Mouse (Mus musculus): Measurements from ENCODE around the gene Gm20388.

The Gm20388 gene

DNA sequence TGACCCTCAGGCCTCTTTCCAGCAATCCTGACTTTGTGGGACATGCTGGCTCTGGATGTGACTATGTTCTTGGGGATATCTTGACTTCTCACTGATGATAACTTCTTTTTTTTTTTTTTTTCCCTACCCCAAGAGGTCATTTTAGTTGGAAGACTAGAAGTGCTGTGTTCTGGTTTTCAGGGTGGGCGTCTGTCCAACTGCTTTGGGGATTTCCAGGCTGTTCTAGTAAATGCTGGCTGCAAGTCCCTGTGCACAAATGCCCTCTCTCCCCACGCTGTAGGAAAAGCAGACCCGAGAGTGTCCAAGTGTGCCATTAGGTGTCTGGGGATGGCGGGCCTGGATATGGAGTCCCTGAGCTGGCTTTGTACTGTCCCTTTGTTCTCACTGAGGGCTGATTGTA, 828.1 kb downstream of the Gm20388 start:
- no peak for DNase-seq (ENCODE audit: low read depth, low spot score)

DNA sequence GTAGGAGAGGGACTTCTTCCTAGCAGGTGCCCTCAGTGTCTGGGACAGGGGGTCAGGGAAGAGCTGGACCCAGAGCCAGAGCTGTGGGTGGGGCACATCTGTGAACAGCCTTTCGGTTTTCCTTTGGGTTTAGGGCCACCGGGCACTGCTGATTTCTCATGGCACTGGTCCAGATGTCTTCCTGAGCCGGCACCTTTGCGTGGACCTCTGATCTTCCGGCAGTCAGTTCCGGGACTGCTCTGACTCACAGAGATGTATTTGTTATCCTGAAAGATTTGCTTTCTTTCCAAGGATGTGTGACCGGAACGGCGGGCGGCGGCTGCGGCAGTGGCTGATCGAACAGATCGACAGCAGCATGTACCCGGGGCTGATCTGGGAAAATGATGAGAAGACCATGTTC, 828.9 kb downstream of the Gm20388 start:
- DNase-seq (ENCODE audit: low read depth, low spot score) = no peak

DNA sequence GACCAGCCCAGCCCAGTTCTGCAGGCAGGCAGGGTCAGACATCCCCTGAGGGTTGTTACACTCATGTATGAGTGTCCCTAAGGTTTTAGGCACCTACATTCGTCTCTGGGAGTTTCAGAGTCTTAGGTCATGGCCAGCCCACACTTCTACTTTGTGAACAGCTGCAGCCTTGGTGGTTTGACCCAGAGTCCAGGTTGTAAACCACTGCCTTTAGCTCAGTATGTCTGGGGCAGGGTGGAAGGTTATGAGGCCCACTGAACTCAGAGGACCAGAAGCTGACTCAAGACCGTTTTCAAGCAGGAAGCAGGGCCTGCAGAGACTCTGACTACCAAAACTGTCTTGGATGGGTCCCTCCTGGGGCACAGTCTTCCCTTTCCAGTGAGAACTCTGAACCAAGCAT, 829.9 kb downstream of the Gm20388 start:
- no peak for DNase-seq (ENCODE audit: low read depth, low spot score)

DNA sequence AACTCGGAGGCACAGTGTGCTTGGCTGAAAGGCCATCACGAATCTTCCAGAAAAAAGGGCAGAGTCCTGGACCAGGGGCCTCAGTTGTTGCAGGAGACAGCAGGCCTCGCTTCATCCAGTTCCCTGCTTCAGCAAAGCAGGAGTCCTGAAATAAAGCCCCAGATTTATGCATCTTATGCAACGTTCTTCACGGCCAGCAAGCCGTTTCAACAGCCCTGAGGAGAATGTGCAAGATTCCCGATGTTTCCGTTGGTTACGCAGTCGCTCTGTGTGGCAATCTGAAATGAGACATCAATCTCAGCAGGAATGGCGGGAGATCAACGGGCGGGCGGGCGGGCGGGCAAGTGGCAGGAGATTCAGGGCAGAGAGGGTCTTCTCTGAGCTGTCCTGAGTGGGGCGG, 830.4 kb downstream of the Gm20388 start:
- peak; percentile 33 for DNase-seq (ENCODE audit: low read depth, low spot score)

DNA sequence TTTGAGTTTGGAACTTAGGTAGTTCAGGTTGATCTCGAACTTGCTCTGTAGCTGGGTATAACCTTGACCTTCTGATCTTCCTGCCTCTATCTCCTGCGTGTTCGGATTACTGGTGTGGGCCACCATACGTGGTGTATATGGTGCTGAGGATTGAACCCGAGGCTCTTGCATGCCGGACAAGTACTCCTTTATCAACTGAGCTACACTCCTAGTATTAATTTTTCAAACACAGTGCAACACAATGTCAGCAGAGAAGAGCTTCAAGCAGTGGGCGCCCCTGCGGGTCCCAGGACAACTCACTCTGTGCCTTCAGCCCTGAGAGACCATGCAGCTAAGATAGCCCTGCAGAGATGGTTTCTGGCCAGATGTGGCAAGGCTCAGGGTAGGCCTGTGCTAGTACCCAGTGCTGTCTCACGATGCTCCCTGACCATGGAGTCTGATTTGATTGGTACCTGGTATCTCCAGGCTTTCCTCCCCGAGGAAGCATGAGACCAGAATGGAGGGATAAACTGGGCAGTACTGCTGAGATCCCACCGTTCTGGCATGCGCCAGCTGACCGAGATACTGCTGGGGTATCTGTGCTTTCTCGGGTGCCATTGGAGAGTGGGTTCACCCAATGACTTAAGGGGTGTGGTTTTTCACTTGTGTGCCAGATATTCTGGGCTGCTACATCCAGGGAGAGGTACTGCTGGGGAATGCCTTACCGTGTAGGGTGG, 831.3 kb downstream of the Gm20388 start:
- no peak for DNase-seq (ENCODE audit: low read depth, low spot score)

DNA sequence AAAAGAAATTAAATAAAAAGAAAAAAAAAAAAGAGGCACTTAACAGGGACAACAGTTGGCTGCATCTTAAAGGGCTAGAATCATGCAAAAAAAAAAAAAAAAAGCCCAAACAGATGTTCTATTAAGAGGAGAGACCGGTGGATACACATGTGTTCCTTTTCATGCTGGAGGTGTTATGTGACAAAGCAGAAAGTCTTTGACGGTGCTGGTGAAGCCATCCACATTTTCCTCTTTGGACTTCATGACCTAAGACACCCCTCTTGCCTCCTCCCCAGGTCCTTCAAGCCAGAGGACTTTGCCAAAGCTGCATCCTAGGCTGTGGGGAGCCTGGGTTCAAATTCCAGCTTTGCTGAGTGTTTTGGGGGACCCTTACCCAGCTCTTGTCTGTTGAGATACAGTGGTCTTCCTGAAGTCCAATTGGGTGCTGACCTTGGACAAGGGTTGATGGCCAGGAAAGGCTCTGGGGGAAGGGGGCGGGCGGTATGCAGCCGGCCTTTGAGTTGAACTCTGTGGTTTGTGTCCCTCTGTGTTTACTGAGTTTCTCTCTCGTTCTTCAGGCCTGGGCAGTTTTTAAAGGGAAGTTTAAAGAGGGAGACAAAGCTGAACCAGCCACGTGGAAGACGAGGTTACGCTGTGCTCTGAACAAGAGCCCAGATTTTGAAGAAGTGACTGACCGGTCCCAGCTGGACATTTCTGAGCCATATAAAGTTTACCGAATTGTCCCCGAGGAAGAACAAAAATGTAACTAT, 832.7 kb downstream of the Gm20388 start:
- DNase-seq (ENCODE audit: low read depth, low spot score) = peak; percentile 36

DNA sequence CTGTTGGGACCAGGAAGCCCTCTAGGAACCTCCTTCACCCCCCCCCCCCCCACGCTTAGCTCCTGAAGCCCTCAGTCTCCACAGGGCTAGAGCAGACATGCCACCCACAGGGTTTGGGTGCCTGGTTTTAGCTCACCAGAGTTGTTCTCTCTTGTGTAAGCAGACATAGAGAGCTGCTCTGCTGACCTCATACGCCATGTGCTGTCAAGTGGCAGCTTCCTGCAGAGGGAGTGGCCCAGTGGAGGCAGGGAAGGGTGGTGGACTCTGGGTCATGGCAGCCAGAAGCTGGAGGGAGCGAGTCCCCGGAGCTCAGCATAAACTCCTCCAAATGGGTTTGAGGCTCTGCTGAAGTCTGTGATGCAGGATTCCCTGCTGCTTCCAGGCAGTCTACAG, 833.3 kb downstream of the Gm20388 start:
- no peak for DNase-seq (ENCODE audit: low read depth, low spot score)

DNA sequence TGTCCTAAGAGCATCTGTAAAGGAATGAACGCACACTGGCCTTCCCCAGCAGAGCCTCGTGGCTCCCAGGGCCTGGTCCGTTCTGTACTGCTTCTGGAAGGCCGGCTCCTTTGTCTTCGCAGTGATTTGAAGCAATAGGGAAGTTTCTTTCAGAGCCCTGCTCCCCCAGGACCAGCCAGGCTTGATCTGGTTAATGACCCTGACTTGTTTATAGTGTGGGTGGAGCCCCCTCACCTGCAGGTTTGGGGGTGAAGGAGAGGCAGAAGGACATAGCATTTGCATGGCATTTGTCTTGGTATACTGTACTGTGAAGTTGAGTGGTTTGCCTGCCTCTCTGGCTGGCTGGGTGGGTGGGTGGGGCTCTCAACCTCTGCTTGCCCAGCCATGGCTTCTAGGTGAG, 833.8 kb downstream of the Gm20388 start:
- no peak for DNase-seq (ENCODE audit: low read depth, low spot score)

DNA sequence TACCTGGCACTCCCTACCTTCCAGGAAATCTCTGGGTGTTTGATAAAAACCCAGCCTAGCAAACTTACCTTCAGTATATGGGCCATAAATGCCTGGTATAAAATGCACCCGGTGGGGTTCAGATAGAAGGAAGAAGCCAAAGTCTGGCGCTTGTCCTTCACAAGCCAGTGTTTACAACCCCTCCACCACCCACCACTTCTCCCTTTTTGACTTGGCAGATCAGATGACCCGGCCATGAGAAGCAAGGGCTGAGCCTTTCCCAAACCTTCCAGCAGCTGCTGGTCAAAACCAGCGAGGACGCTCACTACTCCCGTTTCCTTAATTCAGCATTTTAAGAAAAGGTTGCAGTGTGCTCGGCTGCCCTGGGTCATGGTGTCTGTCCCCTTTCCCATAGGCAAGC, 834.6 kb downstream of the Gm20388 start:
- peak; percentile 20 for DNase-seq (ENCODE audit: low read depth, low spot score)

DNA sequence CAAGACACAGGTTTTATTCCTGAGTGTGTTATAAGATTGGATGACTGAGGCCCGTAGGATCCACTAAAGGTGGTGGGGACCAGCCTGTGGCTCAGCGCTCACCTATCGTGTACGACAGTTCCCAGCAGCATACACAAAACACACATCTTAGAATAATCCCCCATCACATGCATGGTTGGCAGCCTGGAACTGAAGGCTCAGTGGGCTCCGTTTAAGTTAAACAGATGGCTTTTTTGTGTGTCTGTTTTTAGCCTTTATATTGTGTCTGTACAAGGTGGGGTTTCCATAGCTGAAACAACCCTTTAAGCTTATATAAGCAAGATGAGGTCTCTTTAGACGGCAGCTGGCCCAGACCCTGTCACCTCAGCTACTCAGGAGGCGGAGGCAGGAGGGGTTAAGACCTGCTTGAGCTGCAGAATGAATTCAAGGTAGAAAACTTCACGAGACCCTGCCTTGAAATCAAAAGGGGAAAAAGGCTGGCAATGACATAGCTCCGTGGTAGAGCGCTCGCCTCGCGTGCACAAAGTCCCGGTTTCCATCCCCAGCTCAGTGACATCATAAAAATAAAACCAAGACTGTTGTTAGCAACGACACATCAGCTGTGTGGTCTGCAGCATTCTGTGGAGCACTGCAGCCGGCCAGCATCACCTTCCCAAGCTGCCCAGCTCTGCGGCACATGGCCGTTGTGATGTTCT, 835.5 kb downstream of the Gm20388 start:
- no peak for DNase-seq (ENCODE audit: low read depth, low spot score)

DNA sequence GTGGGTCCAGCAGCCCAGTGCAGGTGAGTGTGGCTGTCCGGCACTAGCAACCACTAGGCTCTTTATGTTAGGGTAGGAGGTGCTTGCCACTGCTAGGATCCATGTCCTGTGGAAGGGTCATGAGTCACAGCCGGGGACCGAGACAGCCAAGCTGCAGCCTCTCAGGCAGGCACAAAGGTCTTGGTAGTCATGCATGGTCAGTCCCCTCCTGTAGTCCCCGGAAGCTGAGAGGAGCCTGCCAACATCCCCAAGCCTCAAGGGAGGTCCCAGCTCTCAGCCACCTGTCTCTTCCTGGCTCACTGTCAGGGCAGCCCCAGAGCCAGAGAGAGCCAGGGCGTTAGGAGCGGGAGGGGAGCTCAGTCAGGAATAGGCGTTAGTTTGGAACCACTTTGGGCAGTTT, 836.6 kb downstream of the Gm20388 start:
- DNase-seq (ENCODE audit: low read depth, low spot score) = no peak

DNA sequence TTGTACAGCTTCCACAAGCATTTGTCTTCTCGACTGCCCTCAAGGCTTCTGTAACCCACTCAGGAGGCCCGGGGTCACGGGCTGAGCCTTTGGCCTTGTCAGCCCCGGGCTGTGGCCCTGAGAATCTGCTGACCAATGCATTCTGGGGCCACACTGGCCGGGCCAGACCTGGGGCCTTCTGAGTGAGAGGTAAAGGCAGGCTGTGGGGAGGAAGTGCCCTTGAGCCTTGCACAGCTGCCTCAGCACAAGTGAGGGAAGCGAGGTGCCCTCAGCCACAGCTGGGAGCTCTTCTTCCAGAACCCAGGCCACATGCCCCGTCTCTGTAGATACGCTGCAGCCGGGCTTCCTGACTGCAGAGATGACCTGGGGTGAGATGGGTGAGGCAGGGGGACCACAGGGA, 840.0 kb downstream of the Gm20388 start:
- peak; percentile 12 for DNase-seq (ENCODE audit: low read depth, low spot score)

DNA sequence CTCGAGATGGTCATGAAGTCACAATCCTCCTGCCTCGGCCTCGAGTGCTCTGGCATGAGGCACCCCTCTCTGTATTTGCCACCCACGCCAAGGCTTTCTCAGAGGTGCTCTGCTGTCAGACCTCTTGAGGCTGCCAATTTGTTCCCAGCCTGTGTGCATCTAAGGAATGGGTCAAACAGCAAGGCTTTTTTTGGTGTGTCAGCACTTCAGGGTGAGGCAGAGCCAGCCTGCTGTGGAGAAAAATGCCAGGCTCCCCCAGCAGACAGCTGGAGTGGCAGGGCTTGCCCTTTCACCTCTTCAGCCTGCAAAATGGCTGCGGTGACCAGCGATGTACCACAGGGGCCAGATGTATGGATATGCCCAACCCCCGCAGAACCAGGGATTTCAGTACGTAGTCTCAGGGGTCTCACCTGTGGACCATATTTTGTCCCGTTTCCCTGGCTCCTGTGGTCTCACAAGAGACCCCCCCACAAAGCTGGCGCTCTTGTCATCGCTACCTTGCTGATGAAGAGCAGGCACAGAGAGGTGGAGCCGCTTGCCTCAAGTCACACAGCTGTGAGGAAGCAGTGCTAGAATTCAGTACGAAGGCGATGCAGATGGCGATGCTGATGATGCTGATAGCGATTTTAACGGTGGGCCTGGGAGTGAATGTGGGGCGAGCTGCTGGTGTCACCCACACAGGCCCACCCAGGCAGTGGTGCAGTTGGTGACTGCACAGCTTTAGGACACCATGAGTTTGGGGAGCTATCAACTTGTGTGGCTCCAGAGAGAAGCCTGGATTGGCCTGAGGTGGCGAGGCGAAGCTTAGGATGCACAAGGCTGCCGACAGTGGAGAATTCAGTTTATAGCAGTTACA, 840.8 kb downstream of the Gm20388 start:
- DNase-seq (ENCODE audit: low read depth, low spot score) = no peak

DNA sequence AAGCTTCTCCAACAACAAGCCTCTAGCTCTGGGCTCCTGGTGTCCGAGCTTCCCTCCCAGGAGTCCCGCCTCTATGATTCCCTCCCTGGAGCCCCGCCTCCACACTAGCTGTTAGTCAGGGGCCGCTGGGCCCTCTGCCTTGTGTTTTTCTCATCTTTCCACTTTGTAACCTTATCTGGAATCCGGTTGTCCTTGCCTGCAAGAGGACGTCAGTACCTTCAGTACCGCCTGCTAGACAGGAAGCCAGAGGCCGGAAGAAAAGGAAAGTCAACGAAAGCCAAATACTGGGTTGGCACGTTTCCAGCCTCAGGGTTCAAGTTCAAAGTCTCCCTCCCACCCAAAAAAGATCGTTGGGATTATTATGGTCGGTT, 841.4 kb downstream of the Gm20388 start:
- no peak for DNase-seq (ENCODE audit: low read depth, low spot score)

DNA sequence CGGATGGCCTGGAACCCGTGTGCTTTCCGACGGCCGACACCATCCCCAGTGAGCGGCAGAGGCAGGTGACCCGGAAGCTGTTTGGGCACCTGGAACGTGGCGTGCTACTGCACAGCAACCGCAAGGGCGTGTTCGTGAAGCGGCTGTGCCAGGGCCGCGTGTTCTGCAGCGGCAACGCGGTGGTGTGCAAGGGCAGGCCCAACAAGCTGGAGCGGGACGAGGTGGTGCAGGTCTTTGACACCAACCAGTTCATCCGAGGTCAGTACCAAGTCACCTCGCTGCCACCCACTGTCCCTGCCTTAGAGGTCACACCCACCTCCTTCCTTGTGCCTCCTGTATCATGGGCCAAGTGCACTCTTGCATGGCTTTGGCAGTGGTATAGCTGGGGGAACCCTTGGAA, 842.8 kb downstream of the Gm20388 start:
- DNase-seq (ENCODE audit: low read depth, low spot score) = no peak

DNA sequence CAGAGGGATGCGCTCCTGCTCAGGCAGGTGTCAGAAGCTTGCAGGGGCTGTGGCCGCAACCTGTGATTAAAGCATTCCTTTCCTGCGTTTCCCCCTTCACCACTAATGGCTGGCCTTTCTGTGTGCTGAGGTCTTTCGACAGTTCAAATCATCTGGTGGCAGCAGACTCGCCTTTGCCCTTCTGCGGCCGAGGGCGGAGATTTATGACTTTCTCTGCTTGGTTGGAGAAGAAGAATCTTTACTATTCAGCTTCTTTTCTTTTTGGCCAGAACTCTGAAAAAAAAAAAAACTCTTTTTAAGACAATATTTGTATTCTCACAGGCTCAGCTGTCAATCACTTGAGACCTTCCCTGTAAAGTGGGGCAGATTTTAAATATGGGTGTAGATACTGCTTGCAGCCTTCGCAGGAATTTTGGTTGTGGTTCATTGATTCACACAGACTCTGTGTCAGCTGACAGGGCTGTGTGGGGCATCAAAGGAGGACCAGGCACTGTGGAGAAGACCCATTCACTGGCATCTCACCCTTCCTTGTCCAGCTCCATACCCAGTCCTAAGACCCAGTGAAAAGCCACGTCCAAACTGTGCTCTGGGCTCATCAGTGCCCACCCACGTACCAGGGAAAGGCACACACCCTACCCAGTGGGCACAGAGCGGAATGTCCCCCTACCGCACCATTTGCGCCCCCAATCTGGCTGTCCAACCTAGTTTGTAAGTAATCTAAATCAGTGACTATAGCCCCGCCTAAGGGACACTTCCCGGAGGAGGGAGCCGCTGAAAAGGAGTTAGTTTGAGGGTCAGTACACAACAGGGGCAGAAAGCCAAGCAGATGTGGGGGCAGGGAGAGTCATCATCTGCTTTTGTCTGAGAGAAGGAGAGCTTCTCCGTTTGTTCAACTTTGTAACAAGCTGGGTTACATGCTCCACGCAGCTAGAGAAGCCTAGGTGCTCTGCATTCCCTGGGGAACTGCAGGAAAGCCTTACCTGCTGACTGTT, 845.0 kb downstream of the Gm20388 start:
- no peak for DNase-seq (ENCODE audit: low read depth, low spot score)

DNA sequence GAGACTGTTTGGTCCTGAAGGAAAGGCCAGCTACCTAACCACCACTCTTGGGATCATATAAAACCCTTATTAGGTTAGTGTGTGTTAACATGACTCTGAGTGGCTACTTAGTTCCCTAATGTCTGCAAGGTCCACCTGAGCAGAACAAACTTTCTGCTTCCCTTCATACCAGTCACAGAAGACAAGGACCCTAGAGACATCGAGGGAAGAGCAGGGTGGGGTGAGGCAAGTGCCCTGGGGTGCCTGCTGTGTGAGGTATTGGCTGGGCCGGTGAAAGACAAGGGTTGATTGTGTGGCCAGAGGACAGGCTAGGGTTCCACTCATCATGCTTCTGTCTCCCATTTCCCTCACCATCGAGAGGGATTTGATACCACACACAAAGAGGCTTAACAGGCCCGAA, 847.4 kb downstream of the Gm20388 start:
- DNase-seq (ENCODE audit: low read depth, low spot score) = no peak

DNA sequence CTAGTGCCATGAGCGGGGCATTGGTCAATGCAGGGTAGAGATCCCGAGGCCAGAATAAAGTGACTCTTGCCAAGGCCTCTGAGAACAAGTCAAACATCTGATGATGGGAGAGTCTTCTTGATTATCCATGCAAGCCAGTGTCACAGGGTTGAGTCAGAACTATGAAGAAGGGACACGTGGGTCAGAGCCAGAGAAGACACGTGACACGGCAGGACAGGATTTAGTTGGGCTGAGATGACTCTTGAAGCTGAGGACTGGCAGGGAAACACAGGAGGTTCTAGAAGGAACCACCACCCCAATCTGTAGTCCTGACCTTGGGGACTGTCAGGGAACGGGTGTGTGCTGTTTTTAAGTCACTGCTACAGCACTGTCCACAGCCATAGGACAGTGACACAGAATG, 849.2 kb downstream of the Gm20388 start:
- DNase-seq (ENCODE audit: low read depth, low spot score) = no peak

DNA sequence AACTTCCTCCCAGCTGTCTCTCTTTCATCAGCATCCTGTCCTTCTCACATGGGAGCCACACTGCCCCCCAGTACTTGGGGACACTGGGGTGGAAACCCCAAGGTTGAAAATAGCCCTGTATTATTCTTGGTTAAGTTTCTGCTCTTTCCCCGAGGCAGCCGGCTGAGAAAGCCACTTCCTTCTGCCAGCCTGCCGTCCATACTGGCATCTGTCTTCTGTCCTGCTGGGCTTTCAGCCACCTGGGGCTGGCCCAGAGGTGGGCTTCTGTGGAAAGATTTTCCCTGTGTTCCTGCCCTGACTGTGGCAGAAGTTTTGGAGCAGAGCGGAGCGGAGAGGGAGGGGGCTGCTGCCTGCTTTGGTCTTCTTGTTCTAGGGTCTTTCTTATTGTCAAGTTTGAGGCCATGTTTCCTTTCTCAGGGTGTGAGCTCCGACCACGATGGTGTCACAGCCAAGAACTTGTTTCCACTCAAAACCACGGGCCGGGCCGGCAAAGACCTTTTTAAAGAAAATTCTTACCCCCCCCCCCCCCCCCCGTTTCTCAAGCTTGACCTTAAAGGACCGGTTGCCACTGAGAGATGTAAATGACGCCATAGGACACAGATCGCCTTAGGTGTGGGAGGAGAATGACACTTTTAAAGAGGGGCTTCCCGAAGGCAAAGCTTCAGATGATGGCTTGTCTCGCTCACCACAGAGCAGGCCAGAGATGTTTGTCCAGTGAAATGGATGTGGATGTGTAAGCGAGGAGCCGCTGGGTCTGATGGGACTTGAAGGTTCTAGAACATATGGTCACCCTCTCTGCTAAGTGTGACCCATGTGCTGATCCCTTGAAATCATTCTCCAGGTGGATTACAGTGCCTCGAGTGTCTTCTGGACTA, 849.9 kb downstream of the Gm20388 start:
- DNase-seq (ENCODE audit: low read depth, low spot score) = no peak

DNA sequence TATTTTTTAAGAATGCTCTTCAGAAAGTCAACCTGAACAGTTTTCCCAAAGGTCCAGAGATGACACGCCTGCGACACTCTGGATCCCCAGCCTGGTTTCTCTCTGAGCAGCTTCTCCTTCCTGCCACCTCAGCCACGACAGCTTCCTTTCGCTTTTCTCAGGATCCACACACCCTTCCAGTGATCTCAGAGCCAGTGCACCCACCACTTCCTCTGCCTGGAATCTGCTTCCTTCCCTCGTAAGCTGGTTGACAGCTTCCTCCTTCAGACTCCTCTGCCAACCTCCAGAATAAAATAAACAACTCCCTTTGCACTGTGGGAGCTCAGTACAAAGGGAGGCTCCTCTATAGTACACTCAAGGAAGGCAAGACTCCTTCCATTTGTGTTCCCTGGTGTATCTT, 852.6 kb downstream of the Gm20388 start:
- peak; percentile 65 for DNase-seq (ENCODE audit: low read depth, low spot score)
